Mouse (Mus musculus): ENCODE measurements around the gene 1110059E24Rik.

- TF ChIP-seq CTCF (IDR thresholded peaks at IDR 0.05; ENCODE audit: insufficient read depth, low read depth, low read length) (no peak), POLR2A (IDR thresholded peaks at IDR 0.05; ENCODE audit: insufficient read depth, low read depth, low read length) (no peak)
Measured at GRCm38 (mm10) chr19:21537125-21537524, 115.7 kb downstream of the 1110059E24Rik start.
